10 mouse cellular contexts compared by ENCODE assay signal in genomic region chr9:36833914-36834313, GRCm38 (mm10). TPM values are rescaled to one million over a fixed set of nuclear protein-coding genes. Genes with fewer than 3 reads are reported as not detected.
DNase-seq lines count a peak whose midpoint lies in the region; ATAC-seq and TF ChIP-seq lines count a peak whose summit lies in the region.
"Had no signal": no experiment of that assay in that cellular context is flagged by ENCODE, and none has a peak within 500 bp of the region (broad histone marks: within the 10 kb centered on the region; RNA-seq: fewer than 3 reads in every experiment).

No protein-coding gene starts in this region.

- no peak for DNase-seq in left cerebral cortex, adult 2 months (ENCODE audit: extremely low spot score in 1 of 2, low spot score in 2 of 2)
- DNase-seq in left cerebral cortex, adult 18-20 months (ENCODE audit: low spot score in 2 of 2) = no peak
- peak; percentile 55 to 64 for DNase-seq in cerebellum, postnatal 36 days
- DNase-seq in hindbrain, embryonic 11.5 days (ENCODE audit: low spot score) = no peak
- DNase-seq in gastrocnemius, postnatal 4 days (ENCODE audit: low spot score in 2 of 2) = no peak
- DNase-seq: liver, embryonic 13.5 days had no signal

- TF ChIP-seq CTCF in left cerebral cortex, adult 2 months (IDR thresholded peaks at IDR 0.05) = no peak

- H3K27me3 ChIP-seq in hindbrain, embryonic 11.5 days (ENCODE audit: control insufficient read depth, insufficient read depth, low read length) = no peaks in the 10 kb centered on the region
- H3K27me3 ChIP-seq in midbrain, embryonic 16.5 days (ENCODE audit: control insufficient read depth, insufficient read depth, low read depth, low read length) = no peaks in the 10 kb centered on the region

- no peaks in the 10 kb centered on the region for H3K9me3 ChIP-seq in hindbrain, embryonic 11.5 days (ENCODE audit: control insufficient read depth, low read length)
- H3K9me3 ChIP-seq in midbrain, embryonic 16.5 days (replicated peaks; ENCODE audit: control insufficient read depth, low read length, poor library complexity, severe bottlenecking) = no peaks in the 10 kb centered on the region
- H3K9me3 ChIP-seq: liver, embryonic 13.5 days had no signal

- ATAC-seq in hindbrain, embryonic 11.5 days (ENCODE audit: low FRiP score) = peak; percentile 25
- ATAC-seq in midbrain, embryonic 16.5 days = peak; percentile 21; the same call in 1 of the 2 replicates
- ATAC-seq in megakaryocyte, adult 5-6 weeks (ENCODE audit: poor library complexity, severe bottlenecking) = no peak
- no peak for ATAC-seq in granulocyte monocyte progenitor cell, adult 5-6 weeks (replicated peaks; ENCODE audit: poor library complexity, severe bottlenecking)
- ATAC-seq: Patski had no signal

- intact Hi-C loops in left cerebral cortex, adult 2 months (cut with DNase I) = loop anchor here (2.0 kb wide), 1 partner anchor 37 kb away; the partner anchor contains the start of gene Ei24

- no peaks in the 10 kb centered on the region for H3K36me3 ChIP-seq in hindbrain, embryonic 11.5 days (ENCODE audit: control insufficient read depth, insufficient read depth, low read length)
- peaks cover 4% of the 10 kb centered on the region; the same call in 1 of the 2 replicates for H3K36me3 ChIP-seq in midbrain, embryonic 16.5 days (ENCODE audit: control insufficient read depth, insufficient read depth, low read length)
- H3K36me3 ChIP-seq: liver, embryonic 13.5 days had no signal

- H3K27ac ChIP-seq in left cerebral cortex, adult 2 months = peak overlapping the region; percentile 78
- H3K27ac ChIP-seq in hindbrain, embryonic 11.5 days (ENCODE audit: low read depth, low read length) = peak overlapping the region; percentile 92
- peak overlapping the region; percentile 95 for H3K27ac ChIP-seq in midbrain, embryonic 16.5 days (ENCODE audit: low read length)
- H3K27ac ChIP-seq: liver, embryonic 13.5 days had no signal

- H3K4me3 ChIP-seq in left cerebral cortex, adult 2 months = peak overlapping the region; percentile 71
- peak overlapping the region; percentile 74 for H3K4me3 ChIP-seq in hindbrain, embryonic 11.5 days (ENCODE audit: low read depth, low read length)
- H3K4me3 ChIP-seq in midbrain, embryonic 16.5 days (ENCODE audit: low read depth, low read length) = peak overlapping the region; percentile 70

- H3K4me2 ChIP-seq in hindbrain, embryonic 11.5 days (replicated peaks; ENCODE audit: low read depth, low read length) = peak overlapping the region; percentile 76
- H3K4me2 ChIP-seq in midbrain, embryonic 16.5 days (ENCODE audit: low read length) = peak overlapping the region; percentile 68

- peak overlapping the region; percentile 75 for H3K9ac ChIP-seq in hindbrain, embryonic 11.5 days (ENCODE audit: low read depth, low read length)
- peak overlapping the region; percentile 82 for H3K9ac ChIP-seq in midbrain, embryonic 16.5 days (ENCODE audit: low read depth, low read length)
- H3K9ac ChIP-seq: liver, embryonic 13.5 days had no signal

- 36% methylated on average over 3 of the region's 3 CpGs for WGBS in hindbrain, embryonic 11.5 days
- WGBS in midbrain, embryonic 16.5 days = 11% methylated on average over 3 of the region's 3 CpGs

- H3K4me1 ChIP-seq in hindbrain, embryonic 11.5 days (replicated peaks; ENCODE audit: control insufficient read depth, insufficient read depth, low read length) = no peaks in the 10 kb centered on the region; the same call in 1 of the 2 replicates
- peaks cover 34% of the 10 kb centered on the region for H3K4me1 ChIP-seq in midbrain, embryonic 16.5 days (ENCODE audit: control insufficient read depth, insufficient read depth, low read length)
- H3K4me1 ChIP-seq: liver, embryonic 13.5 days had no signal

RNA-seq across cellular contexts. Expression of gene Fez1, which starts 12.2 kb away (rescaled TPM):
- 100 to 1,000 TPM; 241 to 261 TPM for total RNA-seq in left cerebral cortex, adult 2 months (2021)
- 100 to 1,000 TPM; 260 to 266 TPM for total RNA-seq in left cerebral cortex, adult 18-20 months (2021)
- 343 and 384 TPM in 2 replicates for polyA plus RNA-seq in hindbrain, embryonic 11.5 days (2014; fragmentation: Nextera tagmentation; extraction: Ambion mirVana)
- 612 and 638 TPM in 2 replicates for polyA plus RNA-seq in midbrain, embryonic 16.5 days (2015; fragmentation: Nextera tagmentation; extraction: Ambion mirVana)
- total RNA-seq in gastrocnemius, postnatal 4 days (2021) = 10 to 100 TPM; 11.1 to 13.2 TPM
- 0.52 TPM in 1 of 2 replicates, not detected in the other for total RNA-seq in megakaryocyte, adult 5-6 weeks (2015)
- 0.18 TPM in 1 of 2 replicates, not detected in the other for total RNA-seq in megakaryocyte, adult 5-6 weeks (2017)
- not detected in 2 replicates for total RNA-seq in granulocyte monocyte progenitor cell, adult 5-6 weeks (2014; fragmentation: Nextera tagmentation)
- not detected in 2 replicates for total RNA-seq in granulocyte monocyte progenitor cell, adult 5-6 weeks (2017)
- polyA plus RNA-seq: Patski had no signal

RNA-seq across cellular contexts. Expression of gene Ei24, which starts 36.7 kb away (rescaled TPM):
- 100 to 1,000 TPM; 109 to 111 TPM for total RNA-seq in left cerebral cortex, adult 2 months (2021)
- total RNA-seq in left cerebral cortex, adult 18-20 months (2021) = 100 to 1,000 TPM; 107 to 120 TPM
- polyA plus RNA-seq in hindbrain, embryonic 11.5 days (2014; fragmentation: Nextera tagmentation; extraction: Ambion mirVana) = 61.7 and 68.7 TPM in 2 replicates
- 118 and 120 TPM in 2 replicates for polyA plus RNA-seq in midbrain, embryonic 16.5 days (2015; fragmentation: Nextera tagmentation; extraction: Ambion mirVana)
- total RNA-seq in gastrocnemius, postnatal 4 days (2021) = 10 to 100 TPM; 51.3 to 55.9 TPM
- total RNA-seq in megakaryocyte, adult 5-6 weeks (2015) = 35.4 and 37.6 TPM in 2 replicates
- total RNA-seq in megakaryocyte, adult 5-6 weeks (2017) = 31.8 and 32.5 TPM in 2 replicates
- total RNA-seq in granulocyte monocyte progenitor cell, adult 5-6 weeks (2014; fragmentation: Nextera tagmentation) = 47.8 and 59.9 TPM in 2 replicates
- 36.9 and 43.2 TPM in 2 replicates for total RNA-seq in granulocyte monocyte progenitor cell, adult 5-6 weeks (2017)

Comparison
In these comparisons a context has a peak if more than half of its experiments do, and no peak if none do; other contexts are left out.
1. DNase-seq: peak in cerebellum, postnatal 36 days (2 of 2); none in left cerebral cortex, adult 2 months (0 of 2), left cerebral cortex, adult 18-20 months (0 of 2), hindbrain, embryonic 11.5 days (single experiment) and gastrocnemius, postnatal 4 days (0 of 2).
2. ATAC-seq: peak in hindbrain, embryonic 11.5 days (single experiment) and midbrain, embryonic 16.5 days (single experiment); none in megakaryocyte, adult 5-6 weeks (single experiment) and granulocyte monocyte progenitor cell, adult 5-6 weeks (single experiment).
3. RNA of gene Fez1, which starts 12.2 kb away (total RNA-seq): 260 to 266 TPM in left cerebral cortex, adult 18-20 months and 241 to 261 TPM in left cerebral cortex, adult 2 months; 11.1 to 13.2 TPM in gastrocnemius, postnatal 4 days, 0.18 to 0.52 TPM in megakaryocyte, adult 5-6 weeks and not detected in granulocyte monocyte progenitor cell, adult 5-6 weeks; every median in the first group is over 10 times any median in the second.
4. Peak in every context shown above with its lines, with median percentiles within 50 percentile points of each other: H3K27ac ChIP-seq and H3K4me3 ChIP-seq.